Mouse (Mus musculus) forebrain, embryonic 13.5 days (tissue): ENCODE results near the gene Vps13d. TPM values are rescaled to one million over a fixed set of nuclear protein-coding genes. Genes with fewer than 3 reads are reported as not detected.
A peak's percentile ranks its signal among the peaks of the same experiment; 100 is the strongest.

Experiments
- ATAC-seq: fragments of 200-750 bp; cut with Nextera tagmentation; 2 replicates; pipeline ENCODE4 v1.8.0; 2017
- H3K27ac ChIP-seq: fragments of 300-500 bp; sonication (generic); 2 replicates; pipeline ENCODE4 v1.5.1; 2015; ENCODE audit warnings: inconsistent platforms, mild to moderate bottlenecking, moderate library complexity
- H3K27me3 ChIP-seq: fragments of 300-500 bp; sonication (generic); 2 replicates; pipeline ENCODE4 v1.6.1; 2015; ENCODE audit warnings: mild to moderate bottlenecking, inconsistent platforms
- H3K36me3 ChIP-seq: fragments of 300-500 bp; sonication (generic); 2 replicates; pipeline ENCODE4 v1.6.1; 2015; ENCODE audit warnings: mild to moderate bottlenecking, inconsistent platforms; ENCODE audit not compliant: poor library complexity, severe bottlenecking
- H3K4me1 ChIP-seq: fragments of 300-500 bp; sonication (generic); 2 replicates; pipeline ENCODE4 v1.6.1; 2015; ENCODE audit warnings: inconsistent platforms
- H3K4me2 ChIP-seq: fragments of 300-500 bp; sonication (generic); 2 replicates; pipeline ENCODE4 v1.6.1; 2015; ENCODE audit warnings: inconsistent platforms, mild to moderate bottlenecking, moderate library complexity
- H3K4me3 ChIP-seq: fragments of 300-500 bp; sonication (generic); 2 replicates; pipeline ENCODE4 v1.5.1; 2015; ENCODE audit warnings: mild to moderate bottlenecking, inconsistent platforms
- H3K9ac ChIP-seq: fragments of 300-500 bp; sonication (generic); 2 replicates; pipeline ENCODE4 v1.6.1; 2015; ENCODE audit warnings: mild to moderate bottlenecking, inconsistent platforms
- H3K9me3 ChIP-seq: fragments of 300-500 bp; sonication (generic); replicated peaks from 2 replicates; pipeline ENCODE4 v1.6.1; 2016; ENCODE audit warnings: inconsistent platforms
- WGBS: fragments of 180-500 bp; shearing (Covaris S2); methylation state at CpG from one replicate; pipeline ENCODE4 v1.1.7; 2015; 5-methylcytosine and 5-hydroxymethylcytosine counted together
- polyA plus RNA-seq: library from polyadenylated mRNA; unstranded; fragments of >200 nt; fragmentation: Nextera tagmentation; extraction: Ambion mirVana; gene quantifications from 2 replicates; pipeline ENCODE4 v1.2.1, GENCODE M21; 2015

Gene Vps13d
- polyA plus RNA-seq, 1 experiment from 2014 or later = 7.7 TPM

GRCm38 (mm10) chr4:145099344-145099743 is 95.5 kb downstream of the Vps13d start:
- WGBS = 88% methylated on average over 1 of the region's 1 CpGs
- no peak for ATAC-seq
- H3K36me3 ChIP-seq = peaks cover 61% of the 10 kb centered on the region

GRCm38 (mm10) chr4:145097974-145098373 is 96.8 kb downstream of the Vps13d start:
- Histone ChIP-seq H3K4me3 (no peak overlapping the region), H3K36me3 (peaks cover 67% of the 10 kb centered on the region), H3K9ac (no peak overlapping the region), H3K27me3 (no peaks in the 10 kb centered on the region), H3K4me1 (no peaks in the 10 kb centered on the region), H3K9me3 (no peaks in the 10 kb centered on the region), H3K4me2 (no peak overlapping the region), H3K27ac (no peak overlapping the region)
- WGBS = 89% methylated on average over 3 of the region's 3 CpGs
- ATAC-seq = no peak

More at GRCm38 (mm10) chr4:145099344-145099743, 95.5 kb downstream of the Vps13d start:
- Histone ChIP-seq H3K27ac (no peak overlapping the region), H3K4me3 (no peak overlapping the region), H3K4me1 (no peaks in the 10 kb centered on the region), H3K27me3 (no peaks in the 10 kb centered on the region), H3K4me2 (no peak overlapping the region), H3K9me3 (no peaks in the 10 kb centered on the region), H3K9ac (no peak overlapping the region)

- Histone ChIP-seq H3K4me1 (no peaks in the 10 kb centered on the region), H3K27me3 (no peaks in the 10 kb centered on the region), H3K9ac (no peak overlapping the region), H3K36me3 (peaks cover 69% of the 10 kb centered on the region), H3K4me3 (no peak overlapping the region), H3K27ac (no peak overlapping the region), H3K9me3 (no peaks in the 10 kb centered on the region), H3K4me2 (no peak overlapping the region)
- ATAC-seq = no peak
- WGBS = 91% methylated on average over 5 of the region's 5 CpGs
These were observed 98.2 kb downstream of the Vps13d start for GRCm38 (mm10) chr4:145096481-145097039.

GRCm38 (mm10) chr4:145086509-145086908 is 108.3 kb downstream of the Vps13d start:
- no peak for ATAC-seq
- Histone ChIP-seq H3K4me1 (no peaks in the 10 kb centered on the region), H3K9ac (no peak overlapping the region), H3K9me3 (no peaks in the 10 kb centered on the region), H3K27me3 (no peaks in the 10 kb centered on the region), H3K4me2 (no peak overlapping the region), H3K36me3 (peaks cover 74% of the 10 kb centered on the region), H3K27ac (no peak overlapping the region), H3K4me3 (no peak overlapping the region)
- WGBS = 87% methylated on average over 4 of the region's 4 CpGs

- H3K36me3 ChIP-seq = peaks cover 69% of the 10 kb centered on the region
- WGBS = 84% methylated on average over 2 of the region's 2 CpGs
- H3K9me3 ChIP-seq = no peaks in the 10 kb centered on the region
- H3K4me1 ChIP-seq = no peaks in the 10 kb centered on the region
- no peak for ATAC-seq
- H3K27me3 ChIP-seq = no peaks in the 10 kb centered on the region
- H3K4me2 ChIP-seq = no peak overlapping the region
- no peak overlapping the region for H3K27ac ChIP-seq
- H3K9ac ChIP-seq = no peak overlapping the region
- H3K4me3 ChIP-seq = no peak overlapping the region
These were observed 115.5 kb downstream of the Vps13d start for GRCm38 (mm10) chr4:145079324-145079723.

- no peak overlapping the region for H3K4me2 ChIP-seq
- no peaks in the 10 kb centered on the region for H3K9me3 ChIP-seq
- peaks cover 72% of the 10 kb centered on the region for H3K36me3 ChIP-seq
- no peak overlapping the region for H3K9ac ChIP-seq
- no peaks in the 10 kb centered on the region for H3K27me3 ChIP-seq
- H3K4me3 ChIP-seq = no peak overlapping the region
- ATAC-seq = no peak
- H3K4me1 ChIP-seq = no peaks in the 10 kb centered on the region
- 89% methylated on average over 2 of the region's 2 CpGs for WGBS
- no peak overlapping the region for H3K27ac ChIP-seq
These were observed 120.5 kb downstream of the Vps13d start for GRCm38 (mm10) chr4:145074276-145074675.

GRCm38 (mm10) chr4:145073728-145074127 is 121.1 kb downstream of the Vps13d start:
- Histone ChIP-seq H3K4me3 (no peak overlapping the region), H3K4me2 (no peak overlapping the region), H3K27ac (no peak overlapping the region), H3K9me3 (no peaks in the 10 kb centered on the region), H3K9ac (no peak overlapping the region), H3K36me3 (peaks cover 71% of the 10 kb centered on the region), H3K27me3 (no peaks in the 10 kb centered on the region), H3K4me1 (no peaks in the 10 kb centered on the region)
- no peak for ATAC-seq
- 94% methylated on average over 7 of the region's 7 CpGs for WGBS

GRCm38 (mm10) chr4:145071942-145072341 is 122.9 kb downstream of the Vps13d start:
- H3K9ac ChIP-seq = no peak overlapping the region
- H3K27me3 ChIP-seq = no peaks in the 10 kb centered on the region
- peaks cover 59% of the 10 kb centered on the region for H3K36me3 ChIP-seq
- H3K9me3 ChIP-seq = no peaks in the 10 kb centered on the region
- no peak overlapping the region for H3K4me2 ChIP-seq
- H3K27ac ChIP-seq = no peak overlapping the region
- 95% methylated on average over 7 of the region's 7 CpGs for WGBS
- no peak for ATAC-seq
- no peak overlapping the region for H3K4me3 ChIP-seq
- peaks cover 3% of the 10 kb centered on the region; the same call in 1 of the 2 replicates for H3K4me1 ChIP-seq

GRCm38 (mm10) chr4:145067019-145067680 is 127.7 kb downstream of the Vps13d start:
- no peak overlapping the region for H3K4me2 ChIP-seq
- H3K36me3 ChIP-seq = peaks cover 63% of the 10 kb centered on the region
- no peaks in the 10 kb centered on the region for H3K9me3 ChIP-seq
- H3K27me3 ChIP-seq = no peaks in the 10 kb centered on the region
- H3K27ac ChIP-seq = 0 out of 2 replicates have a peak overlapping the region, but pooled peaks have one; percentile 27
- peak; percentile 84 for ATAC-seq
- no peak overlapping the region for H3K4me3 ChIP-seq
- WGBS = 31% methylated on average over 6 of the region's 6 CpGs
- H3K9ac ChIP-seq = no peak overlapping the region
- peaks cover 5% of the 10 kb centered on the region; the same call in 1 of the 2 replicates for H3K4me1 ChIP-seq

GRCm38 (mm10) chr4:145066336-145067018 is 128.3 kb downstream of the Vps13d start:
- Histone ChIP-seq H3K4me2 (no peak overlapping the region), H3K27me3 (no peaks in the 10 kb centered on the region), H3K4me3 (no peak overlapping the region), H3K9me3 (no peaks in the 10 kb centered on the region), H3K4me1 (peaks cover 5% of the 10 kb centered on the region; the same call in 1 of the 2 replicates), H3K27ac (no peak overlapping the region), H3K9ac (no peak overlapping the region), H3K36me3 (peaks cover 63% of the 10 kb centered on the region)
- WGBS = 63% methylated on average over 7 of the region's 7 CpGs
- ATAC-seq = no peak

- Histone ChIP-seq H3K4me1 (no peaks in the 10 kb centered on the region), H3K27ac (no peak overlapping the region), H3K9me3 (no peaks in the 10 kb centered on the region), H3K36me3 (peaks cover 75% of the 10 kb centered on the region), H3K4me3 (no peak overlapping the region), H3K27me3 (no peaks in the 10 kb centered on the region), H3K4me2 (no peak overlapping the region), H3K9ac (no peak overlapping the region)
- WGBS = 98% methylated on average over 2 of the region's 2 CpGs
- ATAC-seq = no peak
These were observed 135.9 kb downstream of the Vps13d start for GRCm38 (mm10) chr4:145058749-145059442.

- peaks cover 8% of the 10 kb centered on the region; the same call in 1 of the 2 replicates for H3K27me3 ChIP-seq
- peaks cover 8% of the 10 kb centered on the region for H3K4me1 ChIP-seq
- no peak overlapping the region for H3K4me2 ChIP-seq
- no peaks in the 10 kb centered on the region for H3K9me3 ChIP-seq
- H3K36me3 ChIP-seq = peaks cover 68% of the 10 kb centered on the region
- no peak overlapping the region for H3K9ac ChIP-seq
- H3K27ac ChIP-seq = no peak overlapping the region
- H3K4me3 ChIP-seq = no peak overlapping the region
- ATAC-seq = no peak
- WGBS = 91% methylated on average over 3 of the region's 3 CpGs
These were observed 138.5 kb downstream of the Vps13d start for GRCm38 (mm10) chr4:145056346-145056745.
